Mouse (Mus musculus) left cerebral cortex, postnatal 36 days (tissue): ENCODE measurements around the gene Agpat4. TPM values are rescaled to one million over a fixed set of nuclear protein-coding genes. Genes with fewer than 3 reads are reported as not detected.
A peak's percentile ranks its signal among the peaks of the same experiment; 100 is the strongest.
"Not testable (repeated sequence)": the region's sequence is repeated elsewhere in the genome, so short reads cannot be mapped to it uniquely, and the experiment has no call there.

Source experiments
- DNase-seq, 2 experiments: peaks; one replicate each; pipeline ENCODE4 v3.0.0; 2021 to 2022; ENCODE audit warnings: low spot score in 2 of 2, mixed read lengths in 1 of 2
- intact Hi-C: fragments of 180-260 bp; cut with DNase I; formaldehyde crosslinking; loops from one replicate; pipeline ENCODE4 v1.15.1; 2025
- total RNA-seq, 2 experiments: library from RNA; stranded (reverse); gene quantifications; 2 replicates each; pipeline ENCODE4 v1.2.3; 2021

Gene Agpat4
- total RNA-seq, 2 experiments from 2014 or later, result 54.1 to 66.5 TPM

DNA sequence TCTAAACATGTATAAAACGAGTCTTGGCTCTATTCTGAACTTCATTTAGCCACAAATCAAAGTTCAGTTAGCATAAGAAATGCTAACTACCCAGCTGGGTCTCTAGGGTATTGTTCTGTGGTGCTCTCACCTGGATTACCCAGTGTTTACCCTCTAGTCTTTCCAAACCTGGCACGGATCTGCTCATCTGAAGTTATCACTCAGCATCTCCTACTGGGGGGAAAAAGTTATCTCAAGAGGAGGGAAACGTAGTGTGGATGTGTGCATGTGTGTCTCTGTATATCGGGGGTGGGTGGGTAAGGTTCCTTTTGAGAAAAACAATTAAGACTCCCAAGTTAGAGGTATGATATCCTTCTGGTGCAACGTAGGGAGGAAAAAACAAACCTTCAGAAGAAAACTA is 1.8 kb downstream of the Agpat4 start:
- intact Hi-C loops, result loop anchor here (1.0 kb wide), 1 partner anchor 48 kb away; no protein-coding TSS in a partner anchor
- no peak for DNase-seq

DNA sequence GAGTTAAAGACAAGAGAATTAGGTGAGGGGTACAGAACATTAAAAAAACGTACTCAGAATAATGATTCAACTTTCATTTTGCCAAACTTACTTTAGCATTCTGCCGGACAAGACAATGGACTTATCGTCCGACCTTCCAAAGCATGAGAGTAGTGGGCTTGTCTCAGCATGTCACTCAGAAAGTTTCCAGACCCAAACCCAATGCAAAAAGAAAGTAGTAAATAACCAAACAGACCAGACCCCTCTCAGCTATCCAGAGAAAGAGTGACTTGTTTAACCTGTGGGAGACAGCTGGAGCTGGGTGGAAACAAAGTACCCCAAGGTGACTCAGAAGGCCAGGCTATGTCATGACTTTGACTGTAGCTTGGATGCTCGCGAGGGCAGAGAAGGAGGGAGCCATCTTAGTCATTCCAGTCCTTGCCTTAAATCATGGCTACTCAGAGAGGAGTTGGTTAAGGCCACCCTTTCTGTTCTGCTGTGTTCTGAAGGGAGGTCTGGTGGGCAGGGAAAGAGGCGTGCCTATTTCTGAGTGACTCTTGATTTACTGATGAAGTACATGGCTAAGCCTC is 2.8 kb downstream of the Agpat4 start:
- intact Hi-C loops, result no loop called here
- DNase-seq, result no peak

DNA sequence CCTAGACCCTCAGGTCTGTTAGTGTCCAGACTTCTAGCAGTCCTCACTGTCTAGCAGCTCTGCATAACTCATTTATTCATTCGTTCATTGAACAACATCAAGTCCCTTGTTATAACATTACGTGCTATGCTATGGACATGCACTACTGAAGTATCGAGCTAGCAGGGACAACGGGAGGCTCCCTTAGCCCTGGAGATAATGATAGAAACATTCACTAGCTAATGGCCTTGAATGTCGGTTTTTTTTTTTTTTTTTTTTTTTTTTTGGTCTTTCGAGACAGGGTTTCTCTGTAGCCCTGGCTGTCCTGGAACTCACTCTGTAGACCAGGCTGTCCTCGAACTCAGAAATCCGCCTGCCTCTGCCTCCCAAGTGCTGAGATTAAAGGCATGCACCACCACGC is 3.8 kb downstream of the Agpat4 start:
- intact Hi-C loops, DNase-seq: not testable (repeated sequence)

DNA sequence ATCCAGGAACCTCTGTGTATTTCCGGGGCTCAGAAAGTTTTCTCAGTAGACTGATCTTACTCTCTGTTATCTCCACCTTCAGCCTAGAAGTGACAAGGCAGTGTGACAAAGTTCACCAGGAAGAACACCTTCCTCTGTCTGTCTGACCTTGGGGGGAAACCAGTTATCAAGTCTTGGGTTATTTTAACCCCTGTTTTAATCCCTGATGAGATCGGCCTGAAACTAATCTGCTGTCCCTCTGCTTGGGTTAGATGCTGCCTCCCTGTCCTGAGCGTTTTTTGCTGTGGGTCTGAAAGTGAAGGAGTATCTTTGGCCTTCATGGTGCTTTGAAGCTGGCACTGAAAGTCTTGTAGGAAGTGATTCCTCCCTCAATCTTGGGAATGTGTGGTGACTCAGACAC is 4.7 kb downstream of the Agpat4 start:
- DNase-seq, result no peak
- intact Hi-C loops, result no loop called here

DNA sequence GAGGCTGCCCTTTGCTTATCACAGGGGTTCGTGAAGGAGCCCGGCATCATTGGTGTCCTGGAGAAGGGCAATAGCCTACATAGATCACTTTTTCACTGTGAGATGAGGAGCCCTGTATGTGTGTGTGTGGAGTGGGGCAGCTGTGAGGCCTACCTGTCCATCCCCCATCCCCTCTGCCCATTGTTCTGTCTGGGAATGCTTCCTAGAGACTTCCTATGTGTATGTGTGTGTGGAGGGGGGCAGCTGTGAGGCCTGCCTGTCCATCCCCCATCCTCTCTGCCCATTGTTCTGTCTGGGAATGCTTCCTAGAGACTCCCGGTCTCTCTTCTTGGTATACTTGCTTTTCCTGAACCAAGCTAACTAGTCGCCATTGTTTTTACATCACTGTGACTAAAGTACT is 8.6 kb downstream of the Agpat4 start:
- DNase-seq, result no peak
- intact Hi-C loops, result no loop called here

DNA sequence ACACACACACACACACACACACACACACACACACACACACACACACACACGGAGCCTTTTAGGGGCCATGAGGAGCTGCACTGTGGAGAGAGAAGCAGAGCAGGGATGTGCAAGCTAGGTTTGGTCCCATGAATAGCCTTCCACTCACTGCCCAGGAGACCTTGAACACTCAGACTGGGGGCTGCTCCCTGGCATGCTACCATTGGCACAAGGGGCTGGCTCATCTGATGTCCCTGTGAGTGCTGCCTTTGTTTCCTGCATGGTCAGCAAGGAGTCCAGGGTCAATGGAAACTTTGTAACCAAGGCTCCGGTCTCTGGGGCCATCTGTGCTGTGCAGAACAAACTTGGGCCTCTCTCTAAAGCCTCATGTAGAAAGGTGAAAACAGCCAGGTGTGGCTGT is 10.5 kb downstream of the Agpat4 start:
- no peak for DNase-seq
- intact Hi-C loops, result no loop called here

DNA sequence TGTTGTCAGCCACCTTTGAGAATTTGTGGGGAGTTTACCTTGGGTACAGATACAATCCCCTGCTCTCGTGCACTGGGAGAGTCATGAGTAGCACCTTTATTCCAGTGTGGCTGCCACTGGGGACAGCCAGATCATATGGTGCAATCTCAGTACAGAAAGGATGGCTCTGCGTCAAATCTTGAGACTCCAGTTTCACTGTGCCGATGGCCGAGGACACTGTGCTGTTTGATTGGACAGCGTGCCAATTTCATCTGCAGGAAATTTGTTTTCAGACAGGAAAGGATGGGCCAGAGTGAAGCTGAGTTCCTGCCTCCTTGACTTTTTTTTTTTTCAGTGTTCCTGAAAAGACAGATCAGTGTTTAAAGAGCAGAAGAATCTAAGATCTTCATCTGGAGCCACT is 12.7 kb downstream of the Agpat4 start:
- intact Hi-C loops, result no loop called here
- no peak for DNase-seq

DNA sequence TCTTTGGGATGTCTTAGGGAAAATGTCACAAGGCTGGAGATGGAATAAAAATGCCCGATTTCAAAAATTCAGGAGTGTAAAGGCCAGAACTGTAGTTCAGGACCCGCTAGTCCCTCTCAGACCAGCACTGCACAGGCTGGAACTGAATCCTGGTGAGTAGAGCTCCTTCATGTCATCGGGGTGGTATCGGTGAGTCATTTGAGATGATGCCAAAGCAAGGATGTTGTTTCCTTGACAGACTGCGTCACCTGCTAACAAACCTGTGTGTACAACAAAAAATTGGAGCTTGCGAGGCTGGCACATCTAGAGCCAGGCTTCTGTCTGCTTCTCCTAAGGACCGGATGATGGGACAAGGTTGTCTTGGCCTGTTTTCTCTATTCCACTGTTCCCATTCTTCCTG is 13.1 kb downstream of the Agpat4 start:
- DNase-seq, result no peak
- intact Hi-C loops, result no loop called here

DNA sequence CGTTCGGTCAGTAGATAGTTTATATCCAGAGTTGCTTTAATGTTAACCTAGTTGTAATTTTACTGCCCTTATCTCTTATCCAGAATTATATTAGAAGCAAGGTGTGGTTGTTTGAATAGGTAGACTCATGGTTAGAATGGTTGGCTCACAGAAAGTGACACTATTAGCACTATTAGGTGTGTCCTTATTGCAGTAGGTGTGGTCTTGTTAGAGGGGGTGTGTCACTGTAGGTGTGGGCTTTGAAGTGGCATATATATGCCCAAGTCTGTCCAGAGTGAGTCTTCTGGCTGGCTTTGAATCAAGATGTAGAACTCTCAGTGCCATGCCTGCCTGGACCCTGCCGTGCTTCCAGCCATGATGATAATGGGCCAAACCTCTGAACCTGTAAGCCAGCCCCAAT is 14.4 kb downstream of the Agpat4 start:
- no peak for DNase-seq
- intact Hi-C loops, result no loop called here

DNA sequence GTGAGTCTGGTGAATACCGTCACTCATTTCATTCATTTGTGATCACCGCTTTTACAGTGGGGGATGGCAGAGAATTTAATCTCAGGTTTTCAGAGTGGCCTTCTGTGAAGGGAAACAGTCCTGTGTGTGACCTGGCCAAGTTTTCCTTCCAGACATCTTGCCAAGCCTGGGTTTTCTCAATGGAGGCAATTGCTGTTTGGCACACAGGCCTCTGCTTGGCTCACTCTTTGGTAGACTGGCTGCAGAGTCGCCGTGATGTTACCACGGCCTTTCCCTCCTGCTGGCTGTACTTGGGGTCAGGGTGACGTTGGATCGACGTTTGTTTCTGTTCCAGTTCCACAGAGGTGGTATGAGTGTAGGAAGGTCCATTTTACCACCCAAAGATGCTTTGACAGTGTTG is 15.5 kb downstream of the Agpat4 start:
- intact Hi-C loops, result no loop called here
- no peak for DNase-seq

DNA sequence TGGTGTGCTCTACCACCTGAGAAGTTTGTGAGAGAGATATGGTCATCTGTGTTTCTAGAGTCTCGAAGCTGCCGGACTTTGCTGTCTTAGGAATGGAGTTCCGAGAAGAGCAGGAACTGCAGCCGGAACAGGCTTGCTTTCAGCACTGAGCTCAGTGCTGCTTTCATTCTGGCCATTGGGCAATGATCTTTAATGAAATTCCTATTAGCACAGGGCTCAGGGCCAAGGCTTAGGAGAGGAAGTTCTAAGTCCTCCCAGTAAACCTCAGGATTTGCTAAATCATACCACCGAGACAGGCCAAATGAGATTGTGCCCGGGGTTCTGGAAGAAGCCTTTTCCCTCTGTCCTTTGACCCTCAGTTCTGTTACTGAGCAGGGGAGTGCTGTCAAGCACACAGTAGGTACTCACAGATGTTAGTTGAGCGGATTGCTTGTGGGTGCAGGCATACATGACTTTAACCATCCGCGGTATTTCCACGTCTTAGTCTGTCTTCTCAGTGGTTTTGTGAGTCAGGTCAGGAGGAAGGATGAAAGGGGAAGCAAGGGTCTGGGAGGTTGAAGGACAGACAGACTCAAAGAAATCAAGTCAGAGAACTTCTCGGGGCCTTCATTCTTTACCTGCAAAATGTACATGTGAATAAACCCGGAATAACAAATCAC is 16.6 kb downstream of the Agpat4 start:
- no peak for DNase-seq

DNA sequence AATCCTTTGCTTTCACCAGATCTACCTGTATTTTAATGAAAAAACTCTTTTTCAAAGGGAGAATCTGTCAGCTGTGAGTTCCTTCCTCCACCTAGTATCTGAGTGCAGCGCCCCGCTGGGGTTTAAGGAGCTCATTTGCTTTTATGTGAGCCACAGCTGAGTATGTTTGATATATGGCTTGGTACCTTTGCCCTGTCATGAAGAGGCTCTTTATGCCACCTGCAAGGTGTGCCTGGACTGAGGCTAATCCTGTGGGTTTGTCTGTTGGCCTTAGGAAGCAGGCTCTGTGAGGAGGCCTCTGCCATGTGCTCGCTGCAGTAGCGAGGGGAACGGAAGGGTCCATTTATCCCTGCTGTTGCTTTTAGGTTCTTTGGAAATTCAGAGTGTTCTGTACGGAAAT is 19.9 kb downstream of the Agpat4 start:
- no peak for DNase-seq
- intact Hi-C loops, result no loop called here

More for the DNA sequence above, 16.6 kb downstream of the Agpat4 start:
- intact Hi-C loops, result no loop called here

DNA sequence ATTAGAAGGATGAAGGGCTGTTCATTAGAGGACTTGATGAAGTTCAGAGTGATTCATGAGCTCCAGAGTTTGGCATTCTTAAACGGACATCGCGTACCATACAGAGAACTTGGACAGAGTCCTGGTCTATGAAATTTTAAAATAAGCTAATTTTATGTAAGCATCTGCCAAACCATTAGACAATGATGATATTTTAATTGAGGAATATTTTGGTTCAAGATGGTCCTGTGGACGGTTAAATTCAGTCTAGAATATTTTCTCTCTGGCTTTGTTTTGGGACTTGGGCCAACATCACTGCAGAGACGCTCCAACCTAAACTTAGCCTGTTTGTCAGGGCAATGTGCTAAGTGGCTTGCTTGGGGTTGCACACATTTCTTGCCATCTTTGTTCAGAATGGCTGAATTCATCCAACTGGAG is 25.5 kb downstream of the Agpat4 start:
- intact Hi-C loops, result no loop called here

DNA sequence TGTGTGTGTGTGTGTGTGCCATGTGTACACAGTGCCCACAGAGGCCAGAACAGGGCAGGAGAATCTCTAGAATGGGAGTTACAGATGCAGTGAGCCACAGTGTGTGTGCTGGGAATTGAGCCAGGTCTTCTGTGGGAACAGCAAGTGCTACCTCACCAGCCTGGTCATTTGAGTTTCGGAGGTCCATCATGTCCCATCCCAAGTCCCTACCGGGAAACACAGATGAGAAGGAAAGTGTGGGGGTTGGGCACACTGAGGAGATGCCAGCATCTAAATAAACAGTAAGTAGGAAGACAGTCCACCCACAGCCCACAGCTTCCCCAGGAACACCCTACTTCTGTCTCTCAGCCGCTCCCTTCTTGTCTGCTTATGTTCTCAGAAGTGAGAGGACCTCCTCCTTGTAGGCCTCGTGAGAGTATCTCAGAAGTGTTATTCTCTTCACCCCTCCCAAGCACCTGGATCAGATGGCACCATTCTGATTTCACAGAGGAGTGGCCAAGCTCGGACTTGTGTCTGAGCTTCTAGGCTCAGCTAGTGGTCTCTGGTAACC is 27.7 kb downstream of the Agpat4 start:
- DNase-seq, result peak; percentile 54 to 63
- intact Hi-C loops, result no loop called here

More for the DNA sequence above, 25.5 kb downstream of the Agpat4 start:
- no peak for DNase-seq

DNA sequence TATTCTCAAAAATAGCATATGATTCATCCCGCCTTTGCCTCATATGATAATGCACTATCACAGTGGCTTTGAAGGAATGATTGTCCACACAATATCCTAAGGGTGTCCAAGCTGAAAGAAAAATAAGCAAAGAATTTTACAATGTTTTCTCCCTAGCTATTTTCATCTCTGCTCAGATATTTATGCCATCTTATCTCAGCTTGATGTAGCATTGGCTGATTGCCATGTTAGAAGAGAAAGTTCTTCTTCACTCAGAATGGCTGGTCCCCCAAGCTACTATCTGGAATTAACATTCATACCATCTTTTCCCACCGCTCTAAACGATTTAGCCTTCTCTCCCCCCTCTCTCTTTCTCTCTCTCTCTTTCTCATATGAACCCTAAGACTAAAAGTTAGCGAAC is 29.3 kb downstream of the Agpat4 start:
- intact Hi-C loops, result no loop called here
- DNase-seq, result no peak

DNA sequence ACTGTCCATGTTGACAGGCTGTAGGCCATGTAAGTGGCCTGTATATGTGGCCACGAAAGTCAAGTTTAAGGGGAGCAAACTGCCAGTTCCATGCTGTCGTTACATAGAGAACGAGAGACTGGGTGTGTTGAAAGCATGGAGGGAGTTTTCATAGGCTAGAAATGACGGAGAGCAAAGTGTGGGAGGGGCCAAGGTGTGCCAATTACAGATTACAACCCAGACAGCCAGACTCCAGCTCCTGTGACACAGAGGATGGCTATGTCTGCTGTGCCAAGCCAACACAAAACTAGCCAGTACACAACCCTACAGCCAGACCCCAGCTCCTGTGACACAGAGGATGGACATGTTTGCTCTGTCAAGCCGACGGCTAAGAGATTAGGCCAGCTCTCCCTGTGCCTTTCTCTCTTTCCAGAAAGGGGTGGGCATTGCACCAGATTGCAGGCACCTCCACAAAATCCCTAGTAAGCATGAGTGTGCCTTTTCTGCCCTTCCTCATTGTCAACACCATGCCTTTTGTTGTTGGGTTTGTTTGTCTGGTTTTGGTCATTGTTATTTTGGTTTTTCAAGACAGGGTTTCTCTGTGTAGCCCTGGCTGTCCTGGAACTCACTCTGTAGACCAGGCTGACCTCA is 30.8 kb downstream of the Agpat4 start:
- intact Hi-C loops, result no loop called here
- no peak for DNase-seq

DNA sequence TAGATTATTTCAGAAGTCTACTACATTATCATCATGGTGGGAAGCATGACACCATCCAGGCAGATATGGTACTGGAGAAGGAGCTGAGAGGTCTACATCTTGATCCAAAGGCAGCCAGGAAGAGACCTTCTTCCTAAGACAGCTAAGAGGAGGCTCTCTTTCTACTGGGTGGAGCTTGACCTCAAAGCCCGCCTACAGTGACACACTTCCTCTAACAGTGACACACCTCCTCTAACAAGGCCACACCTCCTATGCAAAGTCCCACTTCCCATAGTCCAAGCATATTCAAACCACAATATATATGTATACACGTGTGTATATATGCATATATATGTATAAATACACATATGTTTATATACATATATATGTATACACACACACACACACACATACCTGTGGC is 32.5 kb downstream of the Agpat4 start:
- intact Hi-C loops, result no loop called here
- no peak for DNase-seq

DNA sequence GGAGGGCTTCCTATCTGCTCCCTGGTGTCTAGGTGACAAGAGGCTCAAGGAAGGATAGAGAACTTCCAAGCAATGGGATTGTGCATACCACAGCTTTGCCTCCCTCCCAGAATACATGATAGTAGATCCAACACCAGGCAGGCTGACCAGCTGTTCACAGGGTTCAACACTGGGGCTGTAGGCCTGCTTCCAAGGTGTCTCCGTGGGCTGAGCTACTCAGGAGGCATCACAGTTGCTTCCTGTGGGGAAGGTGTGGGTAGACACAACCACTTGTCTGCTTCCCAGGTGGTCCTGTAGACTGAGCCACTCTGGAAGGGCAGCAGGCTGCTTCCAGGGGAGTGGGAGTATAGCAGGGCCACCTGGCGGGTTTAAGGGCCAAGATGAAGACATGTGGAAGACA is 35.8 kb downstream of the Agpat4 start:
- no peak for DNase-seq
- intact Hi-C loops, result no loop called here

DNA sequence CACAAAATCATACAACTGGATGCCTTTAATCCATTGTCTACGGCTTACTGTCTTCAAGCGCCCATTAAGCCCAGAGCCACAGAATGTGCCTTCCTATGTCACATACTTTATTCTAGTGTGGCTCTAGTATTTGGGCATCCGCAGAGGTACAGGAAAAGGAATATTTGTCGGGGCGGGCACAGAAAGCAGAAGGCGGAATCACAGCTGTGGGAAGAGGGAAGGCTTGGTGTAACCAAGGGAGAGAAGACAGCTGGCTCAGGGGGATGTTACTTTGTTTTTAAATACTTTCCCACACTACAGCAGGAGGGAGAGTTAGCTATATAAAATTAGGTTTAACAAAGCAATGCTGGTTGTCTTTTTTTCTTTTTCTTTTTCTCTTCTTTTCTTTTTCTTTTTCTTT is 36.7 kb downstream of the Agpat4 start:
- intact Hi-C loops, result no loop called here
- DNase-seq, result peak; percentile 26 to 51

DNA sequence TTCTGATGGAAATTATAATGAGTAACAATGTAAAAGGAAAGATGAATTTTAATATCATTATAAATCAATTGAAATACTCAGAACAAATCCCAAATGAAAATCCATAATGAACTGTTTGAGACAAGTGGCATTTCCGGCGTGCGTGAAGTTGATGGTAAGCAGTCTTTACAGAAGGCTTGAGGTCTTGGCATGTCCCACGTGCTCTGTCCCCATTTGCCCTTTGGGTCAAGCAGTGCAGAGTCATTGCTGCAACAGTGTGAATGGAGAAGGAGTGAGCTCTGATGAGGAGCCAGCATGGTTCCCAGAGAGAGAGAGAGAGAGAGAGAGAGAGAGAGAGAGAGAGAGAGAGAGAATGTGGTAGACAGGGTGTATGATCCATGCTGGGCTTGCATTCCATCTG is 37.4 kb downstream of the Agpat4 start:
- DNase-seq, result no peak

DNA sequence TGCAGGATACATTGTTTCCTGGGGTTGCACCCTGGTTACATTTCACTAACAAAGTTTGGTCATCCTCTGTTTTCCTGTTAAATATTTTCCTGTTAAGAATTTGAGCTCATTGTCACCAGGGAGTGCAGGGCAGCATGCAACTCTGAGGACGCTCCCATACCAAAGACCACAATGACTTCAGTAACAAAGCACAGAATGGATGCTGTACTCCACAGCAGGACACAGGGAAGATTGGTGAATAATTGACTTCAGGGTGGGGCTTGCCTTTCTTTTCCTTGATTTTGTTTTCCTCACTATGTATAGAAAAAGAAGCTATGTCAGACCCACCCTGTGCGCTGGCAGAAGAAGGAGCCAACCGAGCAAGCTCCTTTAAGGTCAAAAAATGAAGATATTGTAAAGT is 38.2 kb downstream of the Agpat4 start:
- intact Hi-C loops, result no loop called here
- DNase-seq, result no peak

More for the DNA sequence above, 37.4 kb downstream of the Agpat4 start:
- intact Hi-C loops, result no loop called here
